Mouse (Mus musculus): ENCODE data around the gene Psme4. TPM values are rescaled to one million over a fixed set of nuclear protein-coding genes. Genes with fewer than 3 reads are reported as not detected.
A peak's percentile ranks its signal among the peaks of the same experiment; 100 is the strongest.

Psme4 gene
- polyA plus RNA-seq, 1 experiment from 2014 or later: 48.5 TPM

DNA sequence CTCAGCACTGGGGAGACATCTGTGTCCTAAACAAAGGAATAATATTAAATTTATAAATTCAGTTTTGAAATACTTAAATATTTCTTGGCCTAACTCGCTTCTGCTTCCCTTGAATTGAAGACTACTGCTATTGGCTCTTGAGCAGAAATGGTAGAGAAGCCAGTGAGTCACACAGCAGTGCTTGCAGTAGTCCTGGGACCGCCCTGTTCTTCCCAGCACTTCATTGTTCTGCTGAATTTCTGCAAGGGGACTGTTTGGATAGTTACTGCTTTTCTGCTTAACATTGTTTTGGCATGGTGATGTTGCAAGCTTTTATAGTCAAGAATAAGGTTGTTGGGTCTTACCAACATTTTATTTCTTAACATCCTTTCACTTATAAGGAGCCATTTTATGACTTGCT, 25.7 kb downstream of the Psme4 start:
- Histone ChIP-seq H3K27ac (ENCODE audit: low read depth, low read length) (no peak overlapping the region), H3K4me2 (replicated peaks; ENCODE audit: low read depth, low read length) (no peak overlapping the region), H3K4me1 (replicated peaks; ENCODE audit: control insufficient read depth, insufficient read depth, low read length) (no peaks in the 10 kb centered on the region), H3K9me3 (ENCODE audit: control insufficient read depth, low read length) (no peaks in the 10 kb centered on the region), H3K4me3 (ENCODE audit: low read depth, low read length) (no peak overlapping the region), H3K9ac (ENCODE audit: low read depth, low read length) (no peak overlapping the region), H3K36me3 (ENCODE audit: control insufficient read depth, insufficient read depth, low read length) (no peaks in the 10 kb centered on the region), H3K27me3 (ENCODE audit: control insufficient read depth, insufficient read depth, low read length) (no peaks in the 10 kb centered on the region)
- DNase-seq (ENCODE audit: low spot score) (no peak), ATAC-seq (ENCODE audit: low FRiP score) (no peak)
- 90% methylated on average over 2 of the region's 2 CpGs for WGBS

DNA sequence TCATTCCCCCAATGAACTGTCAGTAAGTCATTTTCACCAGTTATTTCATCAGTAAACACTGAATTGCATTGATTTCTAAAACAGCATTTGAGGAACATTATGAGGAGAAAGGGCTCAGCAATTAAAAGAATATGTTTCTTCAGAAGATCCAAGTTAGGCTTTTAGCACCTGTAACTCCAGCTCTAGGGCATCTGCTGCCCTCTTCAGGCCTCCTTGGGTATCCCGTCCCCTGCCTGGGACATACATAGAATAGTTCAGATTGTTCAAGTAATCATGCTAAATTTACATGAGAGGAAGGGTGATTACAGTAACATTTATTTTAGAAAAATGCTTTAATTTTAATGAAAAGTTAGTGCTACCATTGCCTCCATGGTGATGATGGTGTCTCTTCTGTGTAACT, 28.0 kb downstream of the Psme4 start:
- H3K27ac ChIP-seq (ENCODE audit: low read depth, low read length): no peak overlapping the region
- H3K36me3 ChIP-seq (ENCODE audit: control insufficient read depth, insufficient read depth, low read length): no peaks in the 10 kb centered on the region
- H3K9ac ChIP-seq (ENCODE audit: low read depth, low read length): no peak overlapping the region
- no peak overlapping the region for H3K4me3 ChIP-seq (ENCODE audit: low read depth, low read length)
- no peak for ATAC-seq (ENCODE audit: low FRiP score)
- no peaks in the 10 kb centered on the region for H3K4me1 ChIP-seq (replicated peaks; ENCODE audit: control insufficient read depth, insufficient read depth, low read length)
- H3K4me2 ChIP-seq (replicated peaks; ENCODE audit: low read depth, low read length): no peak overlapping the region
- H3K27me3 ChIP-seq (ENCODE audit: control insufficient read depth, insufficient read depth, low read length): no peaks in the 10 kb centered on the region
- WGBS: 60% methylated on average over 1 of the region's 1 CpGs
- DNase-seq (ENCODE audit: low spot score): peak; percentile 59
- H3K9me3 ChIP-seq (ENCODE audit: control insufficient read depth, low read length): no peaks in the 10 kb centered on the region

DNA sequence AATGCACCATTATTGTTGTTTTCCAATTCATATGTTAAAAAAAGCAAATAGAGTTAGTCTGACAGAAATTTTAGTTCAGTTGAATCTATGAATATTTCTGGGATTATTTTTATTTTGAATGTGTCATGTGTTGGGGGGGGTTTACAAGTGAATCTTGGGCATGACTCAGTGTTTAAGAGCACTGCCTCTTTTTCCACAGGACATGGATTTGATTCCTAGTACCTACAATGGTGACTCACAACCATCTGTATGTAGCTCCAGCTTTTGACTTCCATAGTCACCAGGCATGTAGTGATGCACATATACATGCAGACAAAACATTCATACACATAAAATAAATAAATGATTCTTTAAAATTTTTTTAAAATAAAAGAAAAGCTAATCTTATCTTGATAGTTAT, 28.6 kb downstream of the Psme4 start:
- H3K27me3 ChIP-seq (ENCODE audit: control insufficient read depth, insufficient read depth, low read length): no peaks in the 10 kb centered on the region
- no peak overlapping the region for H3K4me2 ChIP-seq (replicated peaks; ENCODE audit: low read depth, low read length)
- no peak for ATAC-seq (ENCODE audit: low FRiP score)

DNA sequence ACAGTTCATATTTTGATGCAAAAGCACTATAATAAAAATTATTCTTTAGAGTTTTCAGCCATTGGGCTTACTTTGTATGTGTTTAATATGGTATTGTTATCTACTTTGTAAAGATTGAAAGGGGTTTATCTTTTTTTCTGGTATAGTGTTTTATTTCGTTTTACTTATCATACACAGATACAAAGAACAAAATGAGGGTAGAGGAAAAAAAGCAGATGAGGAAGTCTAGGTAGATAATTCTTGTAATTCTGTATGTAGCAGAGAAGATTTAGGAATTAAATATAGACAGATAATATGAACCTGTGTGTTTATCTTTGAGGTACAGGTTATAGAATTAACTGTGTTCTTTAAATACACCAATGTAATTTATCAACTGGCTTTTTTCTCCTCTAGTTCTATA, 30.9 kb downstream of the Psme4 start:
- Histone ChIP-seq H3K27me3 (ENCODE audit: control insufficient read depth, insufficient read depth, low read length) (no peaks in the 10 kb centered on the region), H3K36me3 (ENCODE audit: control insufficient read depth, insufficient read depth, low read length) (no peaks in the 10 kb centered on the region), H3K27ac (ENCODE audit: low read depth, low read length) (no peak overlapping the region), H3K4me3 (ENCODE audit: low read depth, low read length) (no peak overlapping the region), H3K4me1 (replicated peaks; ENCODE audit: control insufficient read depth, insufficient read depth, low read length) (no peaks in the 10 kb centered on the region), H3K9ac (ENCODE audit: low read depth, low read length) (no peak overlapping the region), H3K4me2 (replicated peaks; ENCODE audit: low read depth, low read length) (no peak overlapping the region), H3K9me3 (ENCODE audit: control insufficient read depth, low read length) (no peaks in the 10 kb centered on the region)
- no peak for ATAC-seq (ENCODE audit: low FRiP score)
- no peak for DNase-seq (ENCODE audit: low spot score)
- 86% methylated on average over 1 of the region's 1 CpGs for WGBS

More for the DNA sequence above, 28.6 kb downstream of the Psme4 start:
- no peak overlapping the region for H3K9ac ChIP-seq (ENCODE audit: low read depth, low read length)
- no peaks in the 10 kb centered on the region for H3K9me3 ChIP-seq (ENCODE audit: control insufficient read depth, low read length)
- H3K4me3 ChIP-seq (ENCODE audit: low read depth, low read length): no peak overlapping the region
- no peaks in the 10 kb centered on the region for H3K4me1 ChIP-seq (replicated peaks; ENCODE audit: control insufficient read depth, insufficient read depth, low read length)
- DNase-seq (ENCODE audit: low spot score): no peak
- no peaks in the 10 kb centered on the region for H3K36me3 ChIP-seq (ENCODE audit: control insufficient read depth, insufficient read depth, low read length)
- H3K27ac ChIP-seq (ENCODE audit: low read depth, low read length): no peak overlapping the region

DNA sequence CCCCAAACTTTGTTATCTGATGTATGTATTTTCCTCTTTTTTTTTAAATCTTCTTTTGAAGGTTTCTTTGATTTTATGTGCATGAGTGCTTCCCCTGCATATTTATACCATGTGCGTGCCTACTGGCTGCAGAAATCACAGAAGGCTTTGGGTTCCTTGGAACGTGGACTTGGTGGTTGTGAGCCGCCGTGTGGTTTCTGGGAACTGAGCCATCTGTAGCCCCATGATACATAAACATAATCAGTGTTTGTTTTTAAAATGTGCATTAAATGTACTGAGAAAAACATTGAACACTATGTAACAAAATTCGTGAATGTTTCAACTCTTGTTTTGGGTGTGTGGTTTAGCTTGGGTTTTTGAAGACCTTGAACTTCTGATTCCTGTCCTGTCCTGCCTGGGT, 49.6 kb downstream of the Psme4 start:
- Histone ChIP-seq H3K9ac (ENCODE audit: low read depth, low read length) (no peak overlapping the region), H3K36me3 (ENCODE audit: control insufficient read depth, insufficient read depth, low read length) (peaks cover 8% of the 10 kb centered on the region; the same call in 1 of the 2 replicates)

DNA sequence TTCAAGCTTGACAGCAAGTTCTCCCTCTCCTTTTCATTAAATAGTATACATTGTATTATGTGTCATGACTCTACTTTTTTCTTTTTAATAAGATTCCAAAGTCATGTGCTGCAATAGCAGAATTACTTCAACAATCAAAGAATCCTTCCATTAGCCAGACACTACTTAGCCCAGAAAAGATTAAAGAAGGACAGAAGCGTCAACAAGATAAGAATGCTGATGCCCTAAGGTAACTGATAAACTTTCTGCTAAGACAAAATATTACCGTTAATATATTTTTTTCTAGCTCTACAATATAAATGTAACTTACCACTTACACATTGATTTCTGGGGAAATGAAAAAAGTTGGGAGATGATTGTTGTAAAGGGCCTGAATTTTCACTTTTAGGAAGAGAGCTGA, 67.3 kb downstream of the Psme4 start:
- ATAC-seq (ENCODE audit: low FRiP score): no peak
- Histone ChIP-seq H3K4me1 (replicated peaks; ENCODE audit: control insufficient read depth, insufficient read depth, low read length) (no peaks in the 10 kb centered on the region), H3K27ac (ENCODE audit: low read depth, low read length) (no peak overlapping the region), H3K4me3 (ENCODE audit: low read depth, low read length) (no peak overlapping the region), H3K36me3 (ENCODE audit: control insufficient read depth, insufficient read depth, low read length) (no peaks in the 10 kb centered on the region), H3K9ac (ENCODE audit: low read depth, low read length) (no peak overlapping the region), H3K27me3 (ENCODE audit: control insufficient read depth, insufficient read depth, low read length) (no peaks in the 10 kb centered on the region), H3K9me3 (ENCODE audit: control insufficient read depth, low read length) (no peaks in the 10 kb centered on the region), H3K4me2 (replicated peaks; ENCODE audit: low read depth, low read length) (no peak overlapping the region)
- 97% methylated on average over 2 of the region's 2 CpGs for WGBS
- DNase-seq (ENCODE audit: low spot score): no peak

More for the DNA sequence above, 49.6 kb downstream of the Psme4 start:
- no peaks in the 10 kb centered on the region for H3K9me3 ChIP-seq (ENCODE audit: control insufficient read depth, low read length)
- no peaks in the 10 kb centered on the region for H3K4me1 ChIP-seq (replicated peaks; ENCODE audit: control insufficient read depth, insufficient read depth, low read length)
- H3K27me3 ChIP-seq (ENCODE audit: control insufficient read depth, insufficient read depth, low read length): no peaks in the 10 kb centered on the region
- H3K4me3 ChIP-seq (ENCODE audit: low read depth, low read length): no peak overlapping the region
- WGBS: 95% methylated on average over 5 of the region's 5 CpGs
- no peak for ATAC-seq (ENCODE audit: low FRiP score)
- no peak overlapping the region for H3K27ac ChIP-seq (ENCODE audit: low read depth, low read length)
- DNase-seq (ENCODE audit: low spot score): no peak
- H3K4me2 ChIP-seq (replicated peaks; ENCODE audit: low read depth, low read length): no peak overlapping the region

DNA sequence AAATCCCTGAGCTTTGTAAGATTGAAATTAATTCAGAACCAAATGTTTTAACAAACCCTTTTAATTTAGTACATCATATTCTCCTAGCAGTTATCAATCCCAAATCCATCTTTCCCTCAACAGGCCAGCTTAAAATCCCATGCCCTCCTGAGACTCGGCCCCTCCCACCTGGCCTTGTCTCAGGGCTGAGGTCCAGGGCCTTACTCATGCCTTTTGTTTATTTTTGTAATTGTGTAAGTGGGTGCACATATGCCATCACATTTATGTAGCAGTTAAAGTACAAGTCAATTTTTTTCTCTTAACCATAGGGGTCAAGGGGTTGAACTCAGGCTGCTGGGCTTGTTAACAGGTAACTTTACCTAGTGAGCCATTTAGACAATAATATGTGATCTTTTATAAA, 72.8 kb downstream of the Psme4 start:
- Histone ChIP-seq H3K4me1 (replicated peaks; ENCODE audit: control insufficient read depth, insufficient read depth, low read length) (no peaks in the 10 kb centered on the region), H3K36me3 (ENCODE audit: control insufficient read depth, insufficient read depth, low read length) (0 out of 2 replicates have a peak, but pooled peaks cover 4% of the 10 kb centered on the region), H3K4me2 (replicated peaks; ENCODE audit: low read depth, low read length) (no peak overlapping the region), H3K27ac (ENCODE audit: low read depth, low read length) (no peak overlapping the region), H3K9me3 (ENCODE audit: control insufficient read depth, low read length) (no peaks in the 10 kb centered on the region), H3K27me3 (ENCODE audit: control insufficient read depth, insufficient read depth, low read length) (no peaks in the 10 kb centered on the region), H3K4me3 (ENCODE audit: low read depth, low read length) (no peak overlapping the region), H3K9ac (ENCODE audit: low read depth, low read length) (no peak overlapping the region)
- no peak for DNase-seq (ENCODE audit: low spot score)
- no peak for ATAC-seq (ENCODE audit: low FRiP score)
- whole genome bisulfite sequencing: 90% methylated on average over 1 of the region's 1 CpGs

DNA sequence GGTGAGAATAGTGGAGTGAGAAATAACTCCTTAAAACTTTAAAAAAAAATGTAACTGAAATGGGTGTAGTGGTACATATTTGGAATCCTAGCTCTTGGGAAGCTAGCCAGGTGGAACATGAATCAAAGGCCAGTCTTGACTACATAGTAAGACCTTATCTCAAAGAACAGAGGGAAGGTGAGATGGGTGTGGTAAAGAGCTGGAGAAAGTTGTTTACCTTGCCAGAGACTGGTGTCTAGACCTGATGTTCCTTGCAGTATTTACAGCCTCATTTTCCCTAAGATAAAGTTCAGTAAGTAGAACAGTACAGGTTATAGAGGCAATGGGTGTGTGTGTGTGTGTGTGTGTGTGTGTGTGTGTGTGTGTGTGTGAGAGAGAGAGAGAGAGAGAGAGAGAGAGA, 100.9 kb downstream of the Psme4 start:
- Histone ChIP-seq H3K4me3 (ENCODE audit: low read depth, low read length) (no peak overlapping the region), H3K4me1 (replicated peaks; ENCODE audit: control insufficient read depth, insufficient read depth, low read length) (no peaks in the 10 kb centered on the region), H3K9ac (ENCODE audit: low read depth, low read length) (no peak overlapping the region), H3K4me2 (replicated peaks; ENCODE audit: low read depth, low read length) (no peak overlapping the region), H3K27ac (ENCODE audit: low read depth, low read length) (no peak overlapping the region), H3K36me3 (ENCODE audit: control insufficient read depth, insufficient read depth, low read length) (0 out of 2 replicates have a peak, but pooled peaks cover 7% of the 10 kb centered on the region), H3K9me3 (ENCODE audit: control insufficient read depth, low read length) (no peaks in the 10 kb centered on the region), H3K27me3 (ENCODE audit: control insufficient read depth, insufficient read depth, low read length) (no peaks in the 10 kb centered on the region)
- DNase-seq (ENCODE audit: low spot score) (no peak), ATAC-seq (ENCODE audit: low FRiP score) (no peak)

DNA sequence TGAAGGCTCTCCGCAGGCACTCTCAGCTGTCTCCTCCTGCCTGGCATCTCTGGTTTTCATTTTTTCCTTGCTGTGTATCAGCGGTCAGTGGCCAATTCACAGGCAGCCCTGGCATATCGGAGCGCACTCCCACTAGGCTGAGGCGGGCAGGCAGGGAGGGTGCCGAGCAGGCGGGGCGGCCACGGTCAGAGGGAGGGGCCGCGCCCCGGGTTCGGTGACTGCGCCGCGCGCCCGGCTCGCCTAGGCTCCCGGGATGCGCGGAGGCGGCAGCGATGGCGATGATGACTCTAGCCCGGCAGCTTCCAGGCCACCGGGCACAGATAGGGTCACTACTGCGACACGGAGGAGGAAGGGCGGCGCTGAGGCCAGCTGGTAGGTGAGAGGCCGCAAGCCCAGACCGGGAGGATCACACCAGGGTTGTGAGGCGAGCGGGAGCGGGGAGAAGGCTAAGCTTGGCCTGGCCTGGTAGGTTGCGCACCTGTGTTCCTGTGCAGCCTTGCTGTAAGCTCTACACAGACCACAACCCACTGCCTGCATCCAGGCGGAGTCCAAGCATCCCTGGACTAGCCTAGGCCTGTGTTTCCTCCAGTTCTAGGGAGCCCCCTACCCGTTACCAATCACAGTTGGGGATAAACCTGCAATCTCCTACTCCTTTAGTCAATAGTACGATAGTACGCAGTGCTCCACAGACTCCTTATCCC, 113.8 kb downstream of the Psme4 start, which contains the start of the genes Gpr75 and Asb3:
Gene Gpr75, plus strand, starts transcription at position 188 of the 701 bp plus-strand sequence.
Gene Asb3, plus strand, starts transcription at position 246 of the 701 bp plus-strand sequence.
- peak; percentile 95 for ATAC-seq (ENCODE audit: low FRiP score)
- H3K4me1 ChIP-seq (replicated peaks; ENCODE audit: control insufficient read depth, insufficient read depth, low read length): no peaks in the 10 kb centered on the region; the same call in 1 of the 2 replicates

More for the DNA sequence above, 113.8 kb downstream of the Psme4 start, which contains the start of the genes Gpr75 and Asb3:
- Histone ChIP-seq H3K27me3 (ENCODE audit: control insufficient read depth, insufficient read depth, low read length) (no peaks in the 10 kb centered on the region), H3K36me3 (ENCODE audit: control insufficient read depth, insufficient read depth, low read length) (no peaks in the 10 kb centered on the region; the same call in 1 of the 2 replicates), H3K4me3 (ENCODE audit: low read depth, low read length) (peak within 1 kb of the TSS; percentile 42), H3K9ac (ENCODE audit: low read depth, low read length) (peak within 1 kb of the TSS; percentile 62), H3K9me3 (ENCODE audit: control insufficient read depth, low read length) (no peaks in the 10 kb centered on the region), H3K4me2 (replicated peaks; ENCODE audit: low read depth, low read length) (peak within 1 kb of the TSS; percentile 83), H3K27ac (ENCODE audit: low read depth, low read length) (no peak within 1 kb of the TSS)
- WGBS: 4% methylated on average over 41 of the region's 41 CpGs
- DNase-seq (ENCODE audit: low spot score): peak; percentile 65
